Mouse (Mus musculus): ENCODE data around the gene Atp5g3. TPM values are rescaled to one million over a fixed set of nuclear protein-coding genes. Genes with fewer than 3 reads are reported as not detected.
"Not testable (repeated sequence)": the region's sequence is repeated elsewhere in the genome, so short reads cannot be mapped to it uniquely, and the experiment has no call there.

The Atp5g3 gene
- polyA plus RNA-seq, 1 experiment from 2014 or later = 1,149 TPM

DNA sequence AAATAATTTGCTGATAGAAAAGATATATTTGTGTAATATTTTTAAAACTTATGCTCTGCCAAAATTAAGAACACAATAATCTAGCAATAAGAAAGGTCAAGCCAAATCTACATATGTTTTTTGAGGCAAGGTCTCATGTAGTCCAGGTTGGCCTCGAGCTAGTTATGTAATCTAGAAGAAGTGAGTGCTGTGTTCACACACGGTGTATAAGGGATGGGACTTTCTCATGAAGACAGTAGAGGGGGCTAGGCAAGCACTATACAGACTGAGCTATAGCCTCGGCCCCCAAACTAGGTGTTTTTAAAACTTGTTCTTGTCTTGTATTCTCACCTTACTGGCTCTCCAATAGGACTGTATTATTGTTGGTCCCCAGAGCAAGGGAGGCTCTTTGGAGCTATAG is 14.4 kb upstream of the Atp5g3 start:
- no peak overlapping the region for H3K27ac ChIP-seq (replicated peaks)
- H3K4me3 ChIP-seq = no peak overlapping the region
- H3K9ac ChIP-seq = no peak overlapping the region
- no peak for ATAC-seq (ENCODE audit: low FRiP score, low read depth)
- H3K4me2 ChIP-seq = peak overlapping the region; percentile 26; the same call in 1 of the 2 replicates
- WGBS = 76% methylated on average over 3 of the region's 3 CpGs
- 0 out of 2 replicates have a peak, but pooled peaks cover 3% of the 10 kb centered on the region for H3K4me1 ChIP-seq (replicated peaks)
- H3K9me3 ChIP-seq = no peaks in the 10 kb centered on the region
- H3K27me3 ChIP-seq = no peaks in the 10 kb centered on the region; the same call in 1 of the 2 replicates
- H3K36me3 ChIP-seq = no peaks in the 10 kb centered on the region

DNA sequence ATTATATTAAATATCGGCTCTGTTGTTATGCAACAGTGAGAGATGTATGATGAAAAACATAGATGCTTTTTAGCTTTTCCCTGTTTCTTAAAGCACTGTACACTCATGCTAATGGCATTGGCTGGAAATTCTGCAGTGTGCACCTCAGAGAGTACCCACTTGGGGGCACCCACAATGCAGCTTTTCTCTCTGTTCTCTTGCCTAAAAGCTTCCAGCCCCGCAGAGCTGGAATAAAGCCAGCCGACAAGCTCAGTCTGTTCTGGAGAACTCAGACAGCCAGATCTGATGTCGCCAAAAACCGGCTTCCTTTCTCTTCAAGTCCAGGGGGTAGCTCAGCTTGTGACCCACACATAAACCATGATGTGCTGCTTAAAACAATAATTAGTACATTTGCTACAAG is 14.0 kb upstream of the Atp5g3 start:
- peak overlapping the region; percentile 26; the same call in 1 of the 2 replicates for H3K4me2 ChIP-seq
- no peaks in the 10 kb centered on the region for H3K36me3 ChIP-seq
- 19% methylated on average over 5 of the region's 5 CpGs for WGBS
- ATAC-seq (ENCODE audit: low FRiP score, low read depth) = peak; percentile 81
- H3K9ac ChIP-seq = no peak overlapping the region
- no peaks in the 10 kb centered on the region; the same call in 1 of the 2 replicates for H3K27me3 ChIP-seq
- 0 out of 2 replicates have a peak, but pooled peaks cover 3% of the 10 kb centered on the region for H3K4me1 ChIP-seq (replicated peaks)
- H3K9me3 ChIP-seq = no peaks in the 10 kb centered on the region
- H3K4me3 ChIP-seq = no peak overlapping the region
- no peak overlapping the region for H3K27ac ChIP-seq (replicated peaks)

DNA sequence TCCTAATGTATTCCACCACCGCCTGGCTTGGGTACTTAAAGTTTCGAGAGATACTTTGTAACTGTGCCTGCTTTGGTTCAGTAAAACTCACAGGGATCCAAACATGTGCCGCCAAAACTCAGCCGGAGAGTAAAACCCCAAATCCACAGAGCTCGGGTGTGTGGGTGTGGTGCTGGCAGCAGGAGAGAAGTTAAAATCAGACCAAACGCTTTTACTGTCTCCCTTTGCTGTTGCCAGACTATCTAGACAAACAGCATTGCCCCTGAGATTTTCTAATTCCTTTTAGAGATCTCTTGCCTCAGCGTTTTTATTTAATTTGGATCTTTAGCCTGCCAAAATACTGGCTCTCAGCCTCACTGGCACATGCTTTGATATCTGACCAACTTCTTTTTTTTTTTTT is 8.5 kb upstream of the Atp5g3 start:
- ATAC-seq (ENCODE audit: low FRiP score, low read depth) = no peak
- no peak overlapping the region for H3K4me2 ChIP-seq
- 71% methylated on average over 7 of the region's 7 CpGs for WGBS
- H3K27me3 ChIP-seq = no peaks in the 10 kb centered on the region
- no peak overlapping the region for H3K9ac ChIP-seq
- H3K9me3 ChIP-seq = no peaks in the 10 kb centered on the region
- no peaks in the 10 kb centered on the region for H3K36me3 ChIP-seq
- H3K4me3 ChIP-seq = no peak overlapping the region
- no peak overlapping the region for H3K27ac ChIP-seq (replicated peaks)
- H3K4me1 ChIP-seq (replicated peaks) = no peaks in the 10 kb centered on the region

DNA sequence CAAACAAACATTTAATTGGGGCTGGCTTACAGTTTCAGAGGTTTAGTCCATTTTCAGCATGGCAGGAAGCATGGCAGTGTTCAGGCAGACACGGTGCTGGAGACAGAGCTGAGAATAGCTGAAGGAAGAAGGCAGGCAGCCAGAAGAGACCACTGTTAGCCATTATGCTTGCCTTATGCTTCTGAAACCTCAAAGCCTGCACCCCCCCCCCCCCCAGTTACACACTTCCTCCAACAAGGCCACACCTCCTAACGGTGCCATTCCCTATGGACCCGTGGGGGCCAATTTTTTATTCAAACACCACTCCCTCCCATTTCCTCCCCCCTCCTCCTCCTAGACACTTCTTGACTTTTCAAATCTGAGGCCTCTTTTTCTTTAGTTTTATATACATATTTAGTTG is 1.1 kb upstream of the Atp5g3 start:
- no peak for ATAC-seq (ENCODE audit: low FRiP score, low read depth)
- Histone ChIP-seq H3K36me3 (peaks cover 20% of the 10 kb centered on the region), H3K9ac (no peak overlapping the region), H3K27ac (replicated peaks) (no peak overlapping the region), H3K4me2 (no peak overlapping the region), H3K27me3 (no peaks in the 10 kb centered on the region), H3K4me1 (replicated peaks) (peaks cover 14% of the 10 kb centered on the region), H3K9me3 (no peaks in the 10 kb centered on the region), H3K4me3 (no peak overlapping the region)
- 84% methylated on average over 3 of the region's 3 CpGs for WGBS

DNA sequence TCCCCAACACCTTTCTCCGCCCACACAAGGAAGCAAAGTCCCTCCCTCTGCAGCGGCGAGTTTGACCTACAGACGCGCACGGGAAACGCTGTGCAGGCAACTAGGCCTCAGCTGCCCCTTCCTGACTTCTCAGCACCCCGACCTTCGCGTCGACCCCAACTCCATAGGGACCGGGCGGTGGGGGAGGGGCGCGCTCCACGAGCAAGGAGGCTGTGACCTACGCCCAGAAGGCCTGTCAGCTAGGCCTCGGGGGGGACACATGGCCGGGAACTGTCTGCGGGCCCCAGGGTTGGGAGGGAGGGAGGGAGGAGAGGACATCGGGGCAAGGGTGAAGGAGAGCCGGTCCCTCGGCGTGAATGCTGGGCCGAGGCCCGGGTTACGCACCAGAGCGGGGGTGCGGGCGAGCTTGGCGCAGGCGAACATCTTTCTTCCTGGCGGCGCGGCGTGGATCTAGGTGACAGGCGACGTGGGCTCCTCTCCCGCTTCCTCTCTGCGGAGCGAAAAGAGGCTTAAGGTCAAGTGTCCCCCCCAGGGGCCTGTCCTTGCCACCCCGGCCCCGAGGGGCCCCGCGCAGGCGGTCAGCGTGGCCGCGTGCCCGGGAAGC is 453 bp downstream of the Atp5g3 start:
- Histone ChIP-seq H3K27ac (replicated peaks) (peak overlapping the region; percentile 91), H3K9me3 (no peaks in the 10 kb centered on the region), H3K4me1 (replicated peaks) (peaks cover 14% of the 10 kb centered on the region), H3K4me2 (peak overlapping the region; percentile 60), H3K4me3 (peak overlapping the region; percentile 99), H3K36me3 (peaks cover 28% of the 10 kb centered on the region), H3K9ac (peak overlapping the region; percentile 100), H3K27me3 (no peaks in the 10 kb centered on the region)
- WGBS = under 1% methylated on average over 40 of the region's 50 CpGs
- peak; percentile 65; the same call in 1 of the 2 replicates for ATAC-seq (ENCODE audit: low FRiP score, low read depth)

DNA sequence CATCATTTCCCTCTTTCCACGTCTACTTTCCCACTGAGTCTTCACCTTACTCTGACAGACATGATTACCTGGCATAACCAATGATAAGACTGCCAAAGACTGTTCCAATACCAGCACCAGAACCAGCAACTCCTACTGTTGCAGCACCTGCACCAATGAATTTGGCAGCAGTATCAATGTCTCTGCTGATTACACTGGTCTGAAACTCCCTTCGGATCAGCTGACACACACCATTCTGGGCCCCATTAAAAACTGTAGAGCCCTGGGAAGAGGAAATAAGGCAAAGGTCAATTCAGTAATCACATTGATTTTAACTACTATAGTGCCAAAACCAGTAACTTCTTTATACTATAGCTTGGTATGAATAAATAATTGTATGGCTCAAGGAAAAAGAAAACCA is 2.0 kb downstream of the Atp5g3 start:
- peaks cover 14% of the 10 kb centered on the region for H3K4me1 ChIP-seq (replicated peaks)
- no peaks in the 10 kb centered on the region for H3K27me3 ChIP-seq
- H3K9ac ChIP-seq = no peak overlapping the region
- peaks cover 33% of the 10 kb centered on the region for H3K36me3 ChIP-seq
- H3K27ac ChIP-seq (replicated peaks) = no peak overlapping the region
- 91% methylated on average over 2 of the region's 2 CpGs for WGBS
- H3K4me2 ChIP-seq = no peak overlapping the region
- H3K4me3 ChIP-seq = no peak overlapping the region
- no peaks in the 10 kb centered on the region for H3K9me3 ChIP-seq
- no peak for ATAC-seq (ENCODE audit: low FRiP score, low read depth)

DNA sequence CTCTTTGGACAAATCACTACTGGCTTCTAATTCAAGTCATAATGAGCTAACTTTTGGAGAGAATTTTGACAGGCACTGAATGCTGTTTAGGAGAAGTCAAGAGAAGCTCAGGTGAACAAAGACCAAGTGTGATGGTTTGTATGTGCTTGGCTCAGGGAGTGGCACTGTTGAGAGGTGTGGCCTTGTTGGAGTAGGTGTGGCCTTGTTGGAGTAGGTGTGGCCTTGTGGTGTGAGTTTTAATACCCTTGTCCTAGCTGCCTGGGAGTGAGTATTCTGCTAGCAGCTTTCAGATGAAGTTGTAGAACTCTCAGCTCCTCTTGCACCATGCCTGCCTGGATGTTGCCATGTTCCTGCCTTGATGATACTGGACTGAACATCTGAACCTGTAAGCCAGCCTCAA is 6.4 kb downstream of the Atp5g3 start:
- not testable (repeated sequence) for H3K4me1 ChIP-seq (replicated peaks); H3K9ac ChIP-seq; ATAC-seq (ENCODE audit: low FRiP score, low read depth); H3K4me2 ChIP-seq; H3K9me3 ChIP-seq; H3K27me3 ChIP-seq; H3K27ac ChIP-seq (replicated peaks); H3K4me3 ChIP-seq
- peaks cover 36% of the 10 kb centered on the region for H3K36me3 ChIP-seq

DNA sequence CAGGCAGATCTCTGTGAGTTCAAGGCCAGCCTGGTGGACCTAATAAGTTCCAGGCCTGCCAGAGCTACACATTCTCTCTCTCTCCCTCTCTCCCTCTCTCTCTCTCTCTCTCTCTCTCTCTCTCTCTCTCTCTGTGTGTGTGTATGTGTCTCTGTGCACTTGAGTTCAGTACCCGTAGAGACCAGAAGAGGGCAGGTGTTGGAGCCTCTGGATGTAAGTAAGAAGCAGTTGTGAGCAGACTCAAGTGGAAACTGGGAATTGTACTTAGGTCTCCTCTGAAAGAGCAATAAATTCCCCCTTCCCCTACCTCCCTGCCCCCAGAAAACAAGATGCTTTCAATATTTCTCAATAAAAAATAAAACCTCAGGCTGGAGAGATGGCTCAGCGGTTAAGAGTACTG is 7.6 kb downstream of the Atp5g3 start:
- H3K4me2 ChIP-seq = no peak overlapping the region
- H3K4me1 ChIP-seq (replicated peaks) = no peaks in the 10 kb centered on the region
- no peak overlapping the region for H3K4me3 ChIP-seq
- peaks cover 29% of the 10 kb centered on the region for H3K36me3 ChIP-seq
- H3K27ac ChIP-seq (replicated peaks) = no peak overlapping the region
- 95% methylated on average over 2 of the region's 2 CpGs for WGBS
- H3K27me3 ChIP-seq = no peaks in the 10 kb centered on the region
- no peaks in the 10 kb centered on the region for H3K9me3 ChIP-seq
- no peak for ATAC-seq (ENCODE audit: low FRiP score, low read depth)
- no peak overlapping the region for H3K9ac ChIP-seq

DNA sequence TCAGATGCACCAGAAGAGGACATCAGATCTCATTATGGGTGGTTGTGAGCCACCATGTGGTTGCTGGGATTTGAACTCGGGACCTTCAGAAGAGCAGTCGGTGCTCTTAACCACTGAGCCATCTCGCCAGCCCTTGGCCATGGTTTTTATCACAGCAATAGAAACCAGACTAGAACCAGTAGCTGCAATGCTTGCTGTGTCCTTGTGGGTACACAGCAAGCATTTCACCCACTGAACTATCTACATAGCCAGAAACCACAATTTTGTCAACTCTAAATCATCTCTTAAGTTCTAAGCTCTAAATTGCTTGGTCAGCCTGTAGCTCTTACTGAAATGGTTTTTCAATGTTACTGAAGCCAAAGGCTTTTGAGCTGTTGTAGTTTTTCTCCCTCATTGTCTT is 8.8 kb downstream of the Atp5g3 start:
- 95% methylated on average over 3 of the region's 3 CpGs for WGBS
- not testable (repeated sequence) for H3K4me1 ChIP-seq (replicated peaks); H3K4me2 ChIP-seq; H3K27me3 ChIP-seq; H3K9me3 ChIP-seq; H3K27ac ChIP-seq (replicated peaks); ATAC-seq (ENCODE audit: low FRiP score, low read depth); H3K9ac ChIP-seq; H3K4me3 ChIP-seq
- H3K36me3 ChIP-seq = peaks cover 17% of the 10 kb centered on the region

DNA sequence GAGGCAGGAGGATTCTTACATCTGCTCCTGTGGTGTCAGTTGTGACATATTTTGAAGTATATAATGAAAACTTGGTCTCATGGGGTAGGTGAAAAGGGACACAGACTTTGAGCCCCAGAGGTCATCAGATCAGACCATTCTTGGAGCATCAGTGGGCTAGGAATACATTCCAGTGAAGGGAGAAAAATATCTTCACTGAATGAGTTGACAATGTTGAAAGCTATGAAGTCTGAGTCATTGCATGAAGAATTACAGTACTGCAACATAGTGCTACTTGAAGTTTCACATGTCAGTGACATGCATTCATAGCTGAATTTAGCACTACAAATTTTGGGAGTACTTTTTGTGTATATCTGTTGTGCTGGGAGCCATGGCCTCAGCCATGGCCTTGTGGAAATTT is 10.0 kb downstream of the Atp5g3 start:
- Histone ChIP-seq H3K9ac (no peak overlapping the region), H3K27me3 (no peaks in the 10 kb centered on the region), H3K9me3 (no peaks in the 10 kb centered on the region), H3K36me3 (peaks cover 8% of the 10 kb centered on the region), H3K4me2 (no peak overlapping the region), H3K4me3 (no peak overlapping the region), H3K27ac (replicated peaks) (no peak overlapping the region), H3K4me1 (replicated peaks) (no peaks in the 10 kb centered on the region)
- no peak for ATAC-seq (ENCODE audit: low FRiP score, low read depth)

DNA sequence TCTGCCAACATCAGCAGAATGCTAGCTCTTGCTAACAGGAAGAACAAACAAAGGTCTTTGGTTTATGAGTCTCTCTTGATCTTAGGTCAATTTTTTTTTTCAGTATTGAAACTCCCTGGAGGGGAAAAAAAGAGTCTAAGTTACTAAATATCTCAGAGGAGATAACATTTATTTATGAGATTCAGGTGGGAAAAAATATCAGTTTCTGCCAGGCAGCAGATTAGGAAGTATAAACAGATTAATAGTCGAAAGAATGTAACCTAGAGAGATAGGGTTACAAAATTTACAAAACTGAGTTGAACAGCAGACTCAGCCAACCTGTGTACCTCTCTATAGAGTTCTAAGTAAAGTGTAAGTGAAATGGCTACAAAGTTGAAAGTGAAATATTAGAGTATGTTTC is 10.8 kb downstream of the Atp5g3 start:
- no peak for ATAC-seq (ENCODE audit: low FRiP score, low read depth)
- whole genome bisulfite sequencing = 89% methylated on average over 1 of the region's 1 CpGs

DNA sequence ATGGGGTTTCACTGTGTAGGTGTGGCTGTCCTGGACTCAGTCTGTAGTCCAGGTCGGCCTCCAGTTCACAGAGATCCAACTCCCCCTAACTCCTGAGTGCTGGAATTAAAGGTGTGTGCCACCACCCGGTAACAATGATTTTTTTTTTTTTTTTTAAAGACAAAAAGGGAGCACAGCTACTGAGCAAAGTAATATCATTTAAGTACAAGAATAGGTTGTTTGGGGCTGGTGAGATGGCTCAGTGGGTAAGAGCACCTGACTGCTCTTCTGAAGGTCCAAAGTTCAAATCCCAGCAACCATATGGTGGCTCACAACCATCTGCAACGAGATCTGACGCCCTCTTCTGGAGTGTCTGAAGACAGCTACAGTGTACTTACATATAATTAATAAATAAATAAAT is 14.2 kb downstream of the Atp5g3 start:
- not testable (repeated sequence) for H3K9me3 ChIP-seq; H3K4me1 ChIP-seq (replicated peaks); H3K4me2 ChIP-seq; H3K9ac ChIP-seq; ATAC-seq (ENCODE audit: low FRiP score, low read depth); H3K27me3 ChIP-seq; H3K36me3 ChIP-seq; H3K27ac ChIP-seq (replicated peaks); H3K4me3 ChIP-seq
- 76% methylated on average over 4 of the region's 4 CpGs for WGBS

More for the DNA sequence above, 10.8 kb downstream of the Atp5g3 start:
- Histone ChIP-seq H3K36me3 (peaks cover 8% of the 10 kb centered on the region; the same call in 1 of the 2 replicates), H3K4me3 (no peak overlapping the region), H3K4me1 (replicated peaks) (no peaks in the 10 kb centered on the region), H3K4me2 (no peak overlapping the region), H3K27ac (replicated peaks) (no peak overlapping the region), H3K27me3 (no peaks in the 10 kb centered on the region), H3K9ac (no peak overlapping the region), H3K9me3 (no peaks in the 10 kb centered on the region)

Data from hindbrain, embryonic 15.5 days (tissue).